12 mouse cellular contexts compared by ENCODE assay signal in the genomic region with DNA sequence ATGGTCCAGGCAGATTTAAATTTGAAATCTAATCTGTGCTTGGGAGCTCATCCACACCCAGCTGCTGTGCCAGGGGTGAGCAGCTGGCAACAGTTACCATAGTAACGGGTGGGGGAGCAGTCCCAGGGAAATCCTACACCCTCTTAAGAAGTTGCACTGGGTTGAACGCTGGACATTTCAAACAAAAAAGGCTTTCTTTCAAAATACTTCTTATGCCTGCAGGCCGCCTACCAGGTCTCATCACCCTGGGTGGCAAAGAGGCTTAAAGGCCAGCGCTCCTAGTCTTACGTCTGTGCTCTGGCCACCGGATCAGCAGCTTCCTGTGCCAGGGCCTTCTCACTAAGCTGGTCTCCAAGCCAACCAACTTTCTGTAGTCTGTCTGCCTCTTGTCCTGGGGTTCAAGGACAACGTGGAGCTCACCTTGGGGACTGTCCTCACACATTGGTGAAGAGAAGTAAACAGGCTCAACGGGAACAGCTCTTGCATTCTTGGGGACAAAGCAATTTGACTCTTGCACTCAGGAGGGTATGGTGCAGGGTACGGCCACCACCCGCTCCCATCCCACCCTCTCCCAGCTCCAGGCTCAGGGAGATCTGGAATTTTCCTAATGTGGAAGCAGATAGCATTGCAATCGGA. TPM values are rescaled to one million over a fixed set of nuclear protein-coding genes. Genes with fewer than 3 reads are reported as not detected.
A peak's percentile ranks its signal among the peaks of the same experiment; 100 is the strongest.
DNase-seq lines count a peak whose midpoint lies in the region; ATAC-seq and TF ChIP-seq lines count a peak whose summit lies in the region.
"Had no signal": no experiment of that assay in that cellular context is flagged by ENCODE, and none has a peak within 500 bp of the region (broad histone marks: within the 10 kb centered on the region; RNA-seq: fewer than 3 reads in every experiment).

No protein-coding gene starts in this region.

- no peak overlapping the region for H3K27ac ChIP-seq in forebrain, postnatal 0 days (ENCODE audit: low read depth, low read length)
- H3K27ac ChIP-seq in midbrain, embryonic 13.5 days = peak overlapping the region; percentile 40
- H3K27ac ChIP-seq: liver, embryonic 15.5 days had no signal

- 39% methylated on average over 11 of the region's 11 CpGs for WGBS in forebrain, postnatal 0 days
- 31% methylated on average over 11 of the region's 11 CpGs for WGBS in midbrain, embryonic 13.5 days

- DNase-seq in gastrocnemius, postnatal 14 days = peak; percentile 48
- no peak for DNase-seq in gastrocnemius, postnatal 4 days (ENCODE audit: low spot score in 2 of 2)
- peak; percentile 31 for DNase-seq in adipocyte (ENCODE audit: low spot score)
- peak; percentile 35 for DNase-seq in forebrain, postnatal 0 days
- DNase-seq in thymus, postnatal 0 days (ENCODE audit: low spot score) = no peak
- DNase-seq in heart, postnatal 4 days = no peak
- no peak for DNase-seq in layer of hippocampus, adult 18-20 months (ENCODE audit: low spot score in 2 of 2)
- DNase-seq: adrenal gland, postnatal 10 days; thymus, adult 2 months had no signal

- peaks cover 19% of the 10 kb centered on the region; the same call in 1 of the 2 replicates for H3K4me1 ChIP-seq in forebrain, postnatal 0 days (ENCODE audit: insufficient read depth)
- H3K4me1 ChIP-seq in midbrain, embryonic 13.5 days (replicated peaks) = peaks cover 29% of the 10 kb centered on the region
- H3K4me1 ChIP-seq: liver, embryonic 15.5 days had no signal

- no peak overlapping the region for H3K9ac ChIP-seq in forebrain, postnatal 0 days
- no peak overlapping the region for H3K9ac ChIP-seq in midbrain, embryonic 13.5 days (replicated peaks)
- H3K9ac ChIP-seq: liver, embryonic 15.5 days had no signal

- no peaks in the 10 kb centered on the region for H3K36me3 ChIP-seq in forebrain, postnatal 0 days (ENCODE audit: insufficient read depth)
- no peaks in the 10 kb centered on the region for H3K36me3 ChIP-seq in midbrain, embryonic 13.5 days
- H3K36me3 ChIP-seq: liver, embryonic 15.5 days had no signal

- no peak overlapping the region for H3K4me3 ChIP-seq in forebrain, postnatal 0 days (ENCODE audit: low read depth, low read length)
- no peak overlapping the region for H3K4me3 ChIP-seq in midbrain, embryonic 13.5 days (replicated peaks)
- H3K4me3 ChIP-seq: liver, embryonic 15.5 days had no signal

- no peak overlapping the region for H3K4me2 ChIP-seq in forebrain, postnatal 0 days (ENCODE audit: low read depth)
- no peak overlapping the region for H3K4me2 ChIP-seq in midbrain, embryonic 13.5 days (replicated peaks)
- H3K4me2 ChIP-seq: liver, embryonic 15.5 days had no signal

- ATAC-seq in forebrain, postnatal 0 days = peak; percentile 67
- ATAC-seq in midbrain, embryonic 13.5 days = peak; percentile 73; the same call in 1 of the 2 replicates
- ATAC-seq: inflammation-experienced regulatory T-cells, adult 6 months had no signal

- H3K27me3 ChIP-seq in forebrain, postnatal 0 days (ENCODE audit: insufficient read depth, low read length) = no peaks in the 10 kb centered on the region
- no peaks in the 10 kb centered on the region for H3K27me3 ChIP-seq in midbrain, embryonic 13.5 days
- H3K27me3 ChIP-seq: liver, embryonic 15.5 days had no signal

- no peak for TF ChIP-seq CTCF in forebrain, postnatal 0 days (IDR thresholded peaks at IDR 0.05; ENCODE audit: low read depth)

- no peaks in the 10 kb centered on the region for H3K9me3 ChIP-seq in forebrain, postnatal 0 days (ENCODE audit: low read length)
- H3K9me3 ChIP-seq in midbrain, embryonic 13.5 days = no peaks in the 10 kb centered on the region
- H3K9me3 ChIP-seq: liver, embryonic 15.5 days had no signal

- intact Hi-C loops in gastrocnemius, postnatal 14 days (cut with DNase I; ENCODE audit: low total_unique reads) = no loop called here

RNA-seq across cellular contexts. Expression of a gene that starts 35.0 kb away (rescaled TPM):
- 10 to 100 TPM; 50.1 to 55.8 TPM for total RNA-seq in gastrocnemius, postnatal 14 days (2021)
- 10 to 100 TPM; 37.9 to 43.0 TPM for total RNA-seq in gastrocnemius, postnatal 4 days (2021)
- 28.2 and 40.7 TPM in 2 replicates for total RNA-seq in forebrain, postnatal 0 days (2014; rRNA removed)
- polyA plus RNA-seq in forebrain, postnatal 0 days (2015; fragmentation: Nextera tagmentation; extraction: Ambion mirVana) = 12.0 and 16.8 TPM in 2 replicates
- 20.8 and 21.6 TPM in 2 replicates for polyA plus RNA-seq in midbrain, embryonic 13.5 days (2015; fragmentation: Nextera tagmentation; extraction: Ambion mirVana)
- polyA plus RNA-seq in thymus, postnatal 0 days (2015; fragmentation: Nextera tagmentation; extraction: Ambion mirVana) = 1.5 and 2.1 TPM in 2 replicates
- 10 to 100 TPM; 26.2 to 31.1 TPM for total RNA-seq in heart, postnatal 4 days (2021)
- 10 to 100 TPM; 33.4 to 37.4 TPM for total RNA-seq in layer of hippocampus, adult 18-20 months (2021)

Comparison
In these comparisons a context has a peak if more than half of its experiments do, and no peak if none do; other contexts are left out.
1. DNase-seq: peak in gastrocnemius, postnatal 14 days (single experiment), adipocyte (single experiment) and forebrain, postnatal 0 days (single experiment); none in gastrocnemius, postnatal 4 days (0 of 2), thymus, postnatal 0 days (single experiment), heart, postnatal 4 days (single experiment) and layer of hippocampus, adult 18-20 months (0 of 2).